25 mouse cellular contexts compared by ENCODE assay signal in the genomic region with DNA sequence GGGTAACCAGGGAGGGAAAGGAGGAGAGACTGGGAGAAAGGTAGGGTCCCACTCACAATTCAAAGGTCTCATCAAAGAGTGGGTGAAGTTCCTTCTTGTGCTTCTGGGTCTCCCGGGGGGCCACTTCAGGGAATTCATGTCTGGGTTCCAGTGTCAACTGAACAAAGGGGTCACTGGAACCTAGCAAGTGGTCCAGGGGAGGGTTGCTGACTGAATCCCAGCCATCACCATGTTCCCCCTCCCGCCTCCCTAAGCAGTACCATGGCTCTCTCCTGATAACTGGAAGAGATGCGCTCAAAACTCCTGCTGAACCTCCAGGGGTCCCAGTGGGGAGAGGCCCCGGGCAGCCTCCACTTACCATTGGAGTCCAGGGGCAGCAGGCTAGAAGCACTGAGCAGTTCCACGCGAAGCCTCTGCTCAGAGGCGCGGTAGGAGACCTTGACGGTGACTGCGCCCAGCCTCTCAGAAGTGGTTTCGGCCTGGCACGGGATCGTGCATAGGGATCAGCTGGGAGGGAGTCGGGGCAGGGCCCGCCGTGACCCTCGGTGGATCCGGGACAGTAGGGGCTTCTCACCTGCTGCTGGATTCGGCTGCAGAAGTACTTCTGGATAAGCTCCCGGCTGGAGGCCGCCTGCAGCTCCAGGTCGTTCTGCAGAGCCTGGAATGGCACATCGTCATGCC. TPM values are rescaled to one million over a fixed set of nuclear protein-coding genes. Genes with fewer than 3 reads are reported as not detected.
DNase-seq lines count a peak whose midpoint lies in the region; TF ChIP-seq lines count a peak whose summit lies in the region.
"Had no signal": no experiment of that assay in that cellular context is flagged by ENCODE, and none has a peak within 500 bp of the region (broad histone marks: within the 10 kb centered on the region; RNA-seq: fewer than 3 reads in every experiment).

No protein-coding gene starts in this region.

- no peak overlapping the region for H3K4me3 ChIP-seq in layer of hippocampus, adult 2 months
- peak overlapping the region; percentile 9 for H3K4me3 ChIP-seq in cerebellum, adult 2 months (replicated peaks; ENCODE audit: insufficient read depth, low read depth, low read length)
- H3K4me3 ChIP-seq: forebrain, embryonic 15.5 days; heart, embryonic 13.5 days; kidney, embryonic 15.5 days; left cerebral cortex, adult 2 months; liver, embryonic 13.5 days; megakaryocyte, embryonic 14.5 days; midbrain, embryonic 15.5 days; neural tube, embryonic 12.5 days had no signal

- no peak for TF ChIP-seq POLR2A in cerebellum, adult 2 months (IDR thresholded peaks at IDR 0.05; ENCODE audit: borderline replicate concordance, insufficient read depth, low read length)

- H3K27me3 ChIP-seq in cerebellum, adult 2 months (ENCODE audit: control insufficient read depth, insufficient read depth, low read length), result no peaks in the 10 kb centered on the region
- H3K27me3 ChIP-seq: forebrain, embryonic 15.5 days; heart, embryonic 13.5 days; kidney, embryonic 15.5 days; liver, embryonic 13.5 days; megakaryocyte, embryonic 14.5 days; midbrain, embryonic 15.5 days; neural tube, embryonic 12.5 days; Patski had no signal

- 46% methylated on average over 23 of the region's 23 CpGs for WGBS in cerebellum, adult 2 months

- no peak for TF ChIP-seq CTCF in layer of hippocampus, adult 2 months (conservative IDR thresholded peaks at IDR 0.05)
- TF ChIP-seq CTCF in cerebellum, adult 2 months (IDR thresholded peaks at IDR 0.05; ENCODE audit: borderline replicate concordance, insufficient read depth, low read depth, low read length), result no peak

- H3K4me1 ChIP-seq in cerebellum, adult 2 months (ENCODE audit: control insufficient read depth, insufficient read depth, low read length), result peaks cover 61% of the 10 kb centered on the region
- H3K4me1 ChIP-seq: forebrain, embryonic 15.5 days; heart, embryonic 13.5 days; midbrain, embryonic 15.5 days; neural tube, embryonic 12.5 days had no signal

- peak; percentile 35 for DNase-seq in adrenal gland, postnatal 14 days
- no peak for DNase-seq in adrenal gland, adult 18-20 months (ENCODE audit: low spot score in 2 of 2)
- DNase-seq in layer of hippocampus, adult 2 months (ENCODE audit: low spot score in 2 of 2), result no peak
- no peak for DNase-seq in layer of hippocampus, postnatal 25 days (ENCODE audit: extremely low spot score in 1 of 2, low spot score in 1 of 2)
- DNase-seq in cerebellum, adult 2 months, result peak; percentile 51 to 64
- DNase-seq in cerebellum, postnatal 25 days, result peak; percentile 63 to 69
- DNase-seq in spleen, adult 18-20 months, result no peak
- no peak for DNase-seq in thymus, postnatal 14 days
- DNase-seq: adrenal gland, adult 8-10 months; gastrocnemius, postnatal 10 days; heart, adult 11 months; heart, postnatal 14 days; kidney, postnatal 4 days; layer of hippocampus, adult 9-11 months; liver, embryonic 13.5 days; lung, embryonic 14.5 days; right cerebral cortex, postnatal 25 days had no signal

- peak overlapping the region; percentile 90 for H3K27ac ChIP-seq in layer of hippocampus, adult 2 months
- H3K27ac ChIP-seq in cerebellum, adult 2 months (ENCODE audit: insufficient read depth, low read length), result peak overlapping the region; percentile 92
- H3K27ac ChIP-seq: heart, embryonic 13.5 days; kidney, embryonic 15.5 days; left cerebral cortex, adult 2 months; liver, embryonic 13.5 days; midbrain, embryonic 15.5 days; neural tube, embryonic 12.5 days had no signal

RNA-seq across cellular contexts. Expression of a gene that starts 13.4 kb away (rescaled TPM):
- total RNA-seq in adrenal gland, postnatal 14 days (2021), result 0.74 and 4.0 TPM in 2 replicates
- 1 to 10 TPM; 1.0 to 1.3 TPM for total RNA-seq in adrenal gland, adult 18-20 months (2021)
- 1 to 10 TPM; 1.3 to 2.1 TPM for total RNA-seq in layer of hippocampus, adult 2 months (2021)
- 1 to 10 TPM; 1.3 to 2.4 TPM for total RNA-seq in layer of hippocampus, postnatal 25 days (2021)
- polyA plus RNA-seq in cerebellum, adult 2 months (2012; rRNA removed), result 3.8 and 5.7 TPM in 2 replicates

RNA-seq across cellular contexts. Expression of a gene that starts 22.5 kb away (rescaled TPM):
- total RNA-seq in adrenal gland, postnatal 14 days (2021), result 121 and 127 TPM in 2 replicates
- total RNA-seq in adrenal gland, adult 18-20 months (2021), result 100 to 1,000 TPM; 163 to 187 TPM
- total RNA-seq in layer of hippocampus, adult 2 months (2021), result 100 to 1,000 TPM; 417 to 440 TPM
- total RNA-seq in layer of hippocampus, postnatal 25 days (2021), result 100 to 1,000 TPM; 390 to 418 TPM
- polyA plus RNA-seq in cerebellum, adult 2 months (2012; rRNA removed), result 509 and 539 TPM in 2 replicates

RNA-seq across cellular contexts. Expression of a gene that starts 34.2 kb away (rescaled TPM):
- 20.6 and 24.4 TPM in 2 replicates for total RNA-seq in adrenal gland, postnatal 14 days (2021)
- total RNA-seq in adrenal gland, adult 18-20 months (2021), result 10 to 100 TPM; 16.2 to 19.2 TPM
- total RNA-seq in layer of hippocampus, adult 2 months (2021), result 10 to 100 TPM; 26.3 to 30.8 TPM
- 10 to 100 TPM; 19.6 to 23.2 TPM for total RNA-seq in layer of hippocampus, postnatal 25 days (2021)
- polyA plus RNA-seq in cerebellum, adult 2 months (2012; rRNA removed), result 48.1 and 49.1 TPM in 2 replicates

RNA-seq across cellular contexts. Expression of a gene that starts 36.6 kb away (rescaled TPM):
- 340 and 347 TPM in 2 replicates for total RNA-seq in adrenal gland, postnatal 14 days (2021)
- 100 to 1,000 TPM; 248 to 269 TPM for total RNA-seq in adrenal gland, adult 18-20 months (2021)
- total RNA-seq in layer of hippocampus, adult 2 months (2021), result 100 to 1,000 TPM; 285 to 322 TPM
- total RNA-seq in layer of hippocampus, postnatal 25 days (2021), result 100 to 1,000 TPM; 281 to 291 TPM
- 456 and 541 TPM in 2 replicates for polyA plus RNA-seq in cerebellum, adult 2 months (2012; rRNA removed)

RNA-seq across cellular contexts. Expression of a gene that starts 51.8 kb away (rescaled TPM):
- 41.5 and 51.9 TPM in 2 replicates for total RNA-seq in adrenal gland, postnatal 14 days (2021)
- 10 to 100 TPM; 26.8 to 33.1 TPM for total RNA-seq in adrenal gland, adult 18-20 months (2021)
- 10 to 100 TPM; 13.3 to 13.5 TPM for total RNA-seq in layer of hippocampus, adult 2 months (2021)
- 10 to 100 TPM; 14.0 to 16.9 TPM for total RNA-seq in layer of hippocampus, postnatal 25 days (2021)
- polyA plus RNA-seq in cerebellum, adult 2 months (2012; rRNA removed), result 14.8 and 15.1 TPM in 2 replicates

Comparison
In these comparisons a context has a peak if more than half of its experiments do, and no peak if none do; other contexts are left out.
1. DNase-seq: peak in adrenal gland, postnatal 14 days (single experiment), cerebellum, adult 2 months (2 of 2) and cerebellum, postnatal 25 days (2 of 2); none in adrenal gland, adult 18-20 months (0 of 2), layer of hippocampus, adult 2 months (0 of 2), layer of hippocampus, postnatal 25 days (0 of 2), spleen, adult 18-20 months (0 of 2) and thymus, postnatal 14 days (single experiment).